Mouse (Mus musculus): ENCODE data around the gene Il18rap.
"Not testable (repeated sequence)": the region's sequence is repeated elsewhere in the genome, so short reads cannot be mapped to it uniquely, and the experiment has no call there.

The Il18rap gene

GRCm38 (mm10) chr1:40544650-40545049 is 29.5 kb downstream of the Il18rap start:
- DNase-seq (ENCODE audit: low spot score in 2 of 2): peak; percentile 26 to 70

GRCm38 (mm10) chr1:40546645-40547044 is 31.5 kb downstream of the Il18rap start:
- DNase-seq (ENCODE audit: low spot score in 2 of 2): no peak

GRCm38 (mm10) chr1:40547064-40547572 is 32.0 kb downstream of the Il18rap start:
- DNase-seq (ENCODE audit: low spot score in 2 of 2): no peak

DNA sequence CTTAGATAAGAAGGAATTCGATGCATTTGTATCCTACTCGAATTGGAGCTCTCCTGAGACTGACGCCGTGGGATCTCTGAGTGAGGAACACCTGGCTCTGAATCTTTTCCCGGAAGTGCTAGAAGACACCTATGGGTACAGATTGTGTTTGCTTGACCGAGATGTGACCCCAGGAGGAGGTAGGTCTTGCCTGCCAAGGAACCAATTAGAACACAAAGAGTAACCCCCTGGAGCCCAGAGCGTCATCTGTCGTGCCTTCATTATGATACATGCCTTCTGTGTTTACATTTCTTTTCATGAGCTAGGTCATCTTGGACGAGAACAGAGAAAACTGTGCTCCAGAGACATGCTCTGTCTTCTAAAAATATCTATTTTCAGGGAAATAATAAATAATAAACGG is 32.6 kb downstream of the Il18rap start:
- no peak for DNase-seq (ENCODE audit: low spot score in 2 of 2)

- DNase-seq (ENCODE audit: low spot score in 2 of 2): no peak
Observed at GRCm38 (mm10) chr1:40569374-40569773, 54.2 kb downstream of the Il18rap start.

DNA sequence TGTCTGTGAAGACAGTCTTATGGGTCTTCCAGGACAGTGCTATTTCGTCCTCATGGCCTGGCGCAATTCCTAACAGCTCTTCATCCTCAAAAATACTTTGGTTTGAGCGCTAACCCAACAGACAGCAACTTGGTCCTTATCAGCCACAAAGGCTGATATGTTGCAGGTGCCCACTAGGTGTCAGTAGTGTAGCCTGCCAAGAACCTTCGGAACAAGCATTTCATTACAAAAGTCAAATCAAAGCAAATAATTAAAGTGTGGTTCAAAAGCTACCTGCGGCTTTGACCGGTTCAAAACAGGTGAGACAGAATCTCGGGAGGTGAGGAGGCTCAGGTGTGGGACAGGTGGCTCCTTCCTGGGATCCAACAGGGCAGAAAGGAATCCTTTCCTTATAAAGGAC is 64.6 kb downstream of the Il18rap start, which contains the start of gene Slc9a4:
Gene Slc9a4 (plus strand): TSS at position 298 of the 400 bp plus-strand sequence.
- DNase-seq (ENCODE audit: low spot score in 2 of 2): peak in 1 of 2 experiments; percentile 18

DNA sequence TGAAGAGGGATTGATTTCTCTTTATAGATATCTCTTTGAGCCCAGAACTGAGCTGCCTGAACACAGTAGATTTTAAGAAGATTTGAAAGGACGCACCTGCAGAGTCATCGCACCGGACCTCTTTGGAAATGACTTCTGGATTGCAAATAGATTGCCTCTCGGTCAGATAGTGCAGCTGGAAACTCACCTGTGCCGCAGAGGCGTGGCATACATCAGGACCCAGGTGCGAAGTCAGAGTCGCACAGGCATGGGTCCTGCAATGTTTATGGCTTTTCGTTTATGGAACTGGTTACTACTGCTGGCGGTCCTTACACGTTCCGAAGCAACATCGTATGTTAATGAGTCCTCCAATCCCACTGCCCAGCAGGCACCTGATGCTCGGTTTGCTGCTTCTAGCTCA is 65.1 kb downstream of the Il18rap start:
- DNase-seq (ENCODE audit: low spot score in 2 of 2): no peak

DNA sequence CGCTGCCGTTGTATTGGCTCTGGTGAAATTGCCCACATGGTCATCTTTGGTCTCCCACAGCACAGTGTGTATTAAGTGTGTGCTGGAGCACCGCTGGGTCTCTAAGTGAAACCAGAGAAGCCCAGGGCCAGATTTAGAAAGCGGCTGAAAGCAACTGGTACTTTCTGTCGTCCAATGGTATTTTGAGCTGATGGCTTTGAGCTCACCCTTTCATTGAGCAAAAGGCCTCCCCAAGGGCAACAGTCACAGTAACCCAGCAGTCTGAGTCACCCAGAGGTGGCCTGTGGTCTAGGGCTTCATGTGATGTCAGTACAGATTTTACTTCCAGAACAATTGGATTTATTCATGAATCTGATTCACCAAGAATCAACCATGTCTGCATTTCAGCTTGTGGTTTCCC is 71.6 kb downstream of the Il18rap start:
- DNase-seq (ENCODE audit: low spot score in 2 of 2): no peak

- DNase-seq (ENCODE audit: low spot score in 2 of 2): no peak
Observed at GRCm38 (mm10) chr1:40590931-40591330, 75.8 kb downstream of the Il18rap start.

DNA sequence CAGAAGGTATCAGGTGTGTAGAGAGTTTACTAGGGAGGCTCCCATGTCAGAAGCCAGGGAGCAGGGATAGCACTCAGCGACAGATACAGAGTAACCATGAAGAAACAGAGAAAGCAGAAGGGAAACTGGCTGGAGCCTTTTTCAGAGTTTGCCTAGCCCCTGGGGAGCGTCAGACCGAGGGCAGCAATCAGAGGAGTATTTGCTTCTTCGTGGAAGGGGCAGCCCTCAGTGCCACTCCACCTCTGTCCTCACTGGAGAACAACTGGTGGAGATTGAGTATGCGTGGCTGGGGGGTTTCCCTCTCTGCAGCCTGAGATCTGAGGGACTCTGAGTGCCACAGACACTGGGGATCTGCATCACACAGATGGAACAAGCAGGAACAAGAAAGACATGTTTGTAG is 82.7 kb downstream of the Il18rap start:
- no peak for DNase-seq (ENCODE audit: low spot score in 2 of 2)

DNA sequence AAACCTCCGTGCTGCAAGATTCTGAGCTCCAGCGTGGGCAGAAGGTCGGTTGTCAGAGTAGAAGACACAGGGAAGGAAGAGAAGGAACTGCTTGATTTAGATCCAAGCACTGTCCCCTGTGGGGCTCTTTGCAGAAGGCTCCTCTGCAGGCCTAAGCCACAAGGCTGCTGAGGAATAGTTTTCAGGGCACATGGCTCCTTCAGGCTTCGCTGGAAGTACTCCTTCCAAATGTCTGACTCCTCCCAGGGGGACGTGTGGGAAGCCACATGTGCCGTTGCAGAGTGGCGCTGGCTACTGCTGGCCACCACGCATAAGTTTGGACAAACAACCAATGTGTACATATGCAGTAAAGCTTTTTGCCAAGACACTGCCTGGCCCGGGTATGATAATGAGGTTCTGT is 84.5 kb downstream of the Il18rap start:
- DNase-seq (ENCODE audit: low spot score in 2 of 2): not testable (repeated sequence)

DNA sequence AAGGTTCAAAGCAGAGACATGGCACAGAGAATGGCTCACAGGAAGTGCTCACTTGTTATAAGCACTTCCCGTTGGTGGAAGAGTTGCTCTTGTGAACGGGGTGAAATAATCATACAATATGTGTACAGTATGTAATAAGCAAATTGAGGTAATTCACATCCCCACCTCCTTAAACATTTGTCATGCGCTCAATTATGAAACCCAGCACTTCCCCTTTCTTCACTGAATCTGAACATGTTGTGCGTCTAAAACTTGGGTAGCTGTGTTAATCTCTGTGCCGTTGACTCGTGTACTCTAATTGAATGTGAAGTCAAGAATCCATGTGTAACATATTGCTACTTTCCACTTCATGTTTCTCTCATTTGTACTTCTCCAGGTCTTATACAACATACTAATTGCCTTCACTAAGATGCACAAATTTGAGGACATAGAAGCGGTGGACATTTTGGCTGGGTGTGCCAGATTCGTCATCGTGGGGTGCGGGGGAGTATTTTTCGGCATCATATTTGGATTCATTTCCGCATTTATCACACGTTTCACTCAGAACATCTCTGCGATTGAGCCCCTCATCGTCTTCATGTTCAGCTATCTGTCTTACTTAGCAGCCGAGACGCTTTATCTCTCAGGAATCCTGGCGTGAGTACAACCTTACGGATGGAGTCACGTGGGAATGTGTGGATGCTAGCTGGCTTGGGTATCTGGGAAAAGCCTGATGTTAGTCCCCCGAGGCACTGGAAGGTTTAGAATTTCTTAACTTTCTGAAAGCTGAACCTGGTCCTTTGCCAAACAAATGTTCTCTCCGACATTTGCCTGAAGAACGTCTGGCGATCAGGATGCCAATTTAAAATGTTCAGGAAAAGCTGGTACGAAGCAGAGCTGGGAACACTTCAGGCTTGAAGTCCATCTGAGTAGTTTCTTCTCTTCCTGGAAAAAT is 85.5 kb downstream of the Il18rap start:
- DNase-seq (ENCODE audit: low spot score in 2 of 2): no peak

All from spleen, postnatal 10 days (tissue).